Mouse (Mus musculus): Measurements from ENCODE around the gene Ppp2r5d.
A peak's percentile ranks its signal among the peaks of the same experiment; 100 is the strongest.

The Ppp2r5d gene

GRCm38 (mm10) chr17:46682654-46683389, 22.1 kb downstream of the Ppp2r5d start:
- no peak for DNase-seq (ENCODE audit: extremely low read depth, insufficient read length, low spot score)

- no peak for DNase-seq (ENCODE audit: extremely low read depth, insufficient read length, low spot score)
These were observed 23.3 kb downstream of the Ppp2r5d start for GRCm38 (mm10) chr17:46681466-46682118.

DNA sequence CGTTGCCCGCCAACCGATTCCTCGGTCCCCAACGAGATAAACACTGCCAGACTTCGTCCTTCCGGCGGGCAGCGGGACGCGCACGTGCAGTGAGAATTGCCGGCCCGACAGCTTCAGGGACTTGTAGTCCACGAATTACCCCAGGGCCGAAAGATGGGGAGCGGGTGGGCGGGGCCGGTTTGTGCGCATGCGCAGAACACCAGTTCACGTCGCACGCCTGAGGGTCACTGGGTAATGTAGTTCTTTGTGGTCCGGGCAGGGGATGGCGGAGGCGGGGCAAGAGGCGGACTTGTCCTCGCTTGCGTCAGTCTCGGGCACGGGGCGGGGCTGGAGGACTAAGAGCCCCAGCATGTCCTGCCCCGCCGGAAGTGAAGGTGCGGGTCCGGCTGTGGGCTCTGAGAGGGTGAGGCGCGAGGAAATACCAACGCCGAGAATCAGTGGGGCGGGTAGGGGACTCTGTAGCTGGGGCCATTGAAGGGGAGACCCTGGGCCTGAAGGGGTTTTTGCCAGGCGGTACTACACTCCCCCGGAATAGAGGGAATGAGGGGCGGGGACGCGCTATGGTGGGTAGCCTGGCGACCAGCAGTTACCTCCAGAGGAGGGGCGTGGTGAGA, 24.0 kb downstream of the Ppp2r5d start, which contains the start of gene Klhdc3:
Gene Klhdc3 (minus strand): TSS at position 155 of the 614 bp plus-strand sequence.
- peak; percentile 99 for DNase-seq (ENCODE audit: extremely low read depth, insufficient read length, low spot score)

GRCm38 (mm10) chr17:46679843-46680759, 24.8 kb downstream of the Ppp2r5d start:
- DNase-seq (ENCODE audit: extremely low read depth, insufficient read length, low spot score): no peak

DNA sequence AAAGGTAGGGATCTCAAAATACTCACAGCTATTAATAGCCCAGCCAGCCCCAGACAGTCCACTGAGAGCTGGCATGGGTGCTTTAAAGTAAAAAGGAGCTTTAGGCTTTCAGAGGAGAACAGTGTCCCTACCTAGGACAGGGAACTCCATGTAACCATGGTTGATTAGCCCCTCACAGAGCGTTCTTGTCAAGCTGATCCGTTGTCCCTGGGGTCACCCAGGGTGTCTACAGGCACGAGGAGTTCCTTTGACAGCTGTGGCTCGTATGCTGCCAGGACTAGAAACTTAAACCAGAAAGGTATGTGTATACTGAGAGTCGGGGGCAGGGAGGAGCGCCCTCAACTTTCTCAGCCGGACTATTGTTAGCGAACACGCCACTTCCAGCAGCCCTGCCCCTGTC, 26.0 kb downstream of the Ppp2r5d start:
- no peak for DNase-seq (ENCODE audit: extremely low read depth, insufficient read length, low spot score)

DNA sequence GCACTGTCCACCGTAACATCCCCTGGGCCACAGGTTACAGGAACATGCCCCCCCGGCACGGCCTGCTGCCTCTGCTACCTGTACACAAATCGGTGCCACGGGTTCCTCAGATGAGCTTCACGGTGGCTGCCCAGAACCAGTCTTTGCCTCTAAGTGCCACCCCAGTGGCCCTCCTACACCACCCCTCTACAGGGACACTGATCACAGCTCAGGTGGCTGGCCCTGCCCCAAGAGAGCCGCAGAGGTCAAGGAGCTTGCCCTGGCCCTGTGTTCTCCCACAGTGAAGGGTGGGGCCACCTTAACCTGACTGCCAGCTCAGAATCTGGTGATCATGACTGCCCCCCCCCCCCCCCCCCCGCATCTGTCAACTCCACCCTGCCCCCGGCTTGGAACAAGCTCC, 26.5 kb downstream of the Ppp2r5d start, which contains the start of gene Mea1:
Gene Mea1 (plus strand): TSS at position 378 of the 400 bp plus-strand sequence.
- DNase-seq (ENCODE audit: extremely low read depth, insufficient read length, low spot score): no peak

DNA sequence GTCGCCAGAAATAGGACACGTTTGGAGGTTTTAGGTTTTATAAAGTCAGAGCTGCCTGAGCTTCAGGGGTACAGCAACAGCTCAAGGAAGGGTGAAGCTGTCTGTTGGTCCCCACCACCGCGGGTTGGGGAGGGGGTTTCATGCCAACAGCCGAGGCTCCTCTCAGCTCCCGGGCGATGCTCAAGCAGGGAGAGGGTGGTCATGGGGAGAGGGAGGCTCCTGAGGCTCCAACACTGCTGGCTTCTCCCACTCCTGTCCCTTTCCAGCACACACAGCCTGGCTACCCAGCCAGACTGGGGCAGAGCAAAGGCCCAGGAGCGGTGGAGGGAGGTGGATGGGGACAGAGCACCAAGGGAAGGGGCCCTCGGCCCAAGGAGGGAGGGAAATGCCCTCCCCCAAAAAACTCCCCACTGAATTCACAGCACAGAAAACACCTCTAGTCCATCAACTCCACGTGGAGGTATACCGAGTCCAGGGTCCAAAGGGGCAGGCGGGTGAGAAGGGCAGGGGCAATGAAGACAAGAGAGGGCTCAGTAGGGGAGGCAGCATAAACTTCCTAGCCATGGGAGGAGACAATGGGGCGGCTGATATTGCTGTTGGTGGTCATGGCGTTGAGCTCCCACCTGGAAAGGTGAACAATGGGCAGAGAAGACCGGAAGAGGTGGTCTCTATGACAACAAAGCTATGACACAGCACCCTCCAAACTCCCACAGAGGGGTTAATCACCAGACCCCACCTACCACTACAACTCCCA, 30.2 kb downstream of the Ppp2r5d start:
- no peak for DNase-seq (ENCODE audit: extremely low read depth, insufficient read length, low spot score)

DNA sequence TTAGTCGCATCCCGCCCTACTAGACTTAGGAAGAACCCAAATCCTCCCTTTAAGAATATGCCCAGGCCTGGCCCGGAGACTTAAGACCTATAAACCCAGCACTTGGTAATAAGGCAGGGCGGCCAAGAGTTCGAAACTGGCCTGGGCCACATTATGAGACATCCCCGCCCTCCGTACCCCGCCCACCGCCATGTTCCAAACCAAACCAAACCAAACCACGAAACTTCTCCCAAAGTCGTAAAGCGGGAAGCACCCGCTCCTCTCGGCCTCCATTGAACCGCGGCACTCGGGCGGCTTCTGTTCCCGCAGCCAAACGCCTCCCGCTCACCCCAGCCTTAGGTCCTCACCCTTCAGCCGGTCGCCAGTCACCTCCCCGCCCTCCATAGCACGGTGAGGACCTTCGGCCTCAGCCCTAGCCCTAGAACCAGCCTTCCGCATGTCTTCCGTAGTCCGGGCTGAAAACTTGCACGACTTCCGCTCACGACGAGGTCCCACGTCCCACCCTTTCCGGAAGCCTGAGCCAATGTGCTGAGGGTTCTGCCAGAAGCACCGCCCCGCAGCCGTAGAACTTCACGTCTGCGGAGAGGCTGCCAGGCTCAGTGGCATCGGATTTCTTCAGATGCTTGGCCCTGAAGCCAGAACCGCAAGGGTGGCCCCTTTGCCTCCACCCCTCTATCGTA, 30.9 kb downstream of the Ppp2r5d start, which contains the start of gene Rrp36:
Gene Rrp36 (minus strand): TSS at position 503 of the 680 bp plus-strand sequence.
- peak; percentile 94 for DNase-seq (ENCODE audit: extremely low read depth, insufficient read length, low spot score)

GRCm38 (mm10) chr17:46669911-46670310, 35.0 kb downstream of the Ppp2r5d start:
- DNase-seq (ENCODE audit: extremely low read depth, insufficient read length, low spot score): no peak

GRCm38 (mm10) chr17:46667712-46668111, 37.2 kb downstream of the Ppp2r5d start:
- DNase-seq (ENCODE audit: extremely low read depth, insufficient read length, low spot score): no peak

- no peak for DNase-seq (ENCODE audit: extremely low read depth, insufficient read length, low spot score)
These were observed 42.2 kb downstream of the Ppp2r5d start for GRCm38 (mm10) chr17:46662730-46663129.

GRCm38 (mm10) chr17:46661981-46662380, 42.9 kb downstream of the Ppp2r5d start:
- DNase-seq (ENCODE audit: extremely low read depth, insufficient read length, low spot score): no peak

GRCm38 (mm10) chr17:46661351-46661750, 43.6 kb downstream of the Ppp2r5d start:
- no peak for DNase-seq (ENCODE audit: extremely low read depth, insufficient read length, low spot score)

- DNase-seq (ENCODE audit: extremely low read depth, insufficient read length, low spot score): no peak
These were observed 48.9 kb downstream of the Ppp2r5d start for GRCm38 (mm10) chr17:46656054-46656453.

DNA sequence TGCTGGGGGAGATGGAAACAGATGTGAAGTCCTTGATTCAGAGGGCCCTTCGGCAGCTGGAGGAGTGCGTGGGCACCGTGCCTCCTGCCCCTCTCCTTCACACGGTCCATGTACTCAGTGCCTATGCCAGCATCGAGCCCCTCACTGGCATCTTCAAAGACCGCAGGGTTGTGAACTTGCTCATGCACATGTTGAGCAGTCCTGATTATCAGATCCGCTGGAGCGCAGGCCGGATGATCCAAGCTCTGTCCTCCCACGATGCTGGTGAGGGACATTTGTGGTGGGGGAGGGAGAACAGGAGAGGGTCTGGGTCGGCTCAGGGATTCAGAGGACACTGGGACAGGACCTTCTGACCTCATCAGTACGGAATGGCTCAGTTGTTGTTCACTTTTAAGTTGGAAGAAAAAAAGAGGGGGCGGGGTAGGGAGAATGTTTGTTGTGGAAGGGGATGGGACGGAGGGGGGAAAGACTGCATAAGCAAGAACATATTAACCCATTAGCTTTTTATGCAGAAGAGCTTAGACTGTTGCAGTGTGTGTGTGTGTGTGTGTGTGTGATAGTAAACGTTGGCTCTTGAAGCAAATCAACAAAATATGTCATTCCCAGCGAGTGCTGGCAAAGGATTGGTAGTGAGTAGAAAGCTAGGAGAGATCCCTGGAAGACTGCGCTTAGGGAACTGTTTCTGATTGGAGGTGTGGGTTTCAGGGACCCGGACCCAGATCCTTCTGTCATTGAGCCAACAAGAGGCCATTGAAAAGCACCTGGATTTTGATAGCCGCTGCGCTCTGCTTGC, 53.0 kb downstream of the Ppp2r5d start:
- no peak for DNase-seq (ENCODE audit: extremely low read depth, insufficient read length, low spot score)

DNA sequence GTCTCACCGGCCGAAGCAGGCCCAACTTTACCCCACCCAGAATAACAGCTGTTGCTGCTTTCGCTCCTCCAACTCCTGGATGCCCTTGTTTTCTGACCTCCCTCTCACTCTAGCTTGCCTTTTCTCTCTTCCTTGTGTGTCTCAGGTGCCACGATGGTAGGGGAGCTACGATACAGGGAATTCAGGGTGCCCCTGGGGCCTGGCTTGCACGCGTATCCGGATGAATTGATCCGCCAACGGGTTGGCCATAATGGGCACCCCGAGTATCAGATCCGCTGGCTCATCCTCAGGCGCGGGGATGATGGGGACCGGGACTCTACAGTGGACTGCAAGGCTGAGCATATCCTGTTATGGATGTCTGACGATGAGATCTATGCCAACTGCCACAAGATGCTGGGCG, 53.6 kb downstream of the Ppp2r5d start:
- DNase-seq (ENCODE audit: extremely low read depth, insufficient read length, low spot score): no peak

- peak; percentile 80 for DNase-seq (ENCODE audit: extremely low read depth, insufficient read length, low spot score)
These were observed 54.5 kb downstream of the Ppp2r5d start, which contains the start of gene Cul7 for GRCm38 (mm10) chr17:46650232-46651031. TSS of gene Cul7 (plus strand) at chr17:46650337.

GRCm38 (mm10) chr17:46649811-46650210, 55.1 kb downstream of the Ppp2r5d start:
- DNase-seq (ENCODE audit: extremely low read depth, insufficient read length, low spot score): no peak

Measured in 3134 (cell line).